Mouse (Mus musculus): ENCODE results near the gene Mrps23. TPM values are rescaled to one million over a fixed set of nuclear protein-coding genes. Genes with fewer than 3 reads are reported as not detected.

Gene Mrps23
- polyA plus RNA-seq, 1 experiment: 9.9 TPM

GRCm38 (mm10) chr11:88161651-88162362 is 42.4 kb upstream of the Mrps23 start:
- H3K27me3 ChIP-seq (ENCODE audit: control insufficient read depth): peaks cover 38% of the 10 kb centered on the region
- TF ChIP-seq GATA1 (IDR thresholded peaks at IDR 0.05; ENCODE audit: low read length): no peak
- TF ChIP-seq TAL1 (IDR thresholded peaks at IDR 0.05; ENCODE audit: low read length): no peak
- H3K4me3 ChIP-seq (replicated peaks): peak overlapping the region; percentile 38
- no peaks in the 10 kb centered on the region for H3K36me3 ChIP-seq (ENCODE audit: control insufficient read depth)
- H3K4me1 ChIP-seq (ENCODE audit: control insufficient read depth): peaks cover 7% of the 10 kb centered on the region
- H3K9me3 ChIP-seq (ENCODE audit: control insufficient read depth, low read length): no peaks in the 10 kb centered on the region

- Histone ChIP-seq H3K27me3 (ENCODE audit: control insufficient read depth) (peaks cover 38% of the 10 kb centered on the region), H3K36me3 (ENCODE audit: control insufficient read depth) (no peaks in the 10 kb centered on the region), H3K4me1 (ENCODE audit: control insufficient read depth) (peaks cover 7% of the 10 kb centered on the region), H3K4me3 (replicated peaks) (no peak overlapping the region), H3K9me3 (ENCODE audit: control insufficient read depth, low read length) (no peaks in the 10 kb centered on the region)
- no peak for TF ChIP-seq TAL1 (IDR thresholded peaks at IDR 0.05; ENCODE audit: low read length)
- TF ChIP-seq GATA1 (IDR thresholded peaks at IDR 0.05; ENCODE audit: low read length): no peak
Observed at GRCm38 (mm10) chr11:88162740-88163139, 41.4 kb upstream of the Mrps23 start.

- H3K36me3 ChIP-seq (ENCODE audit: control insufficient read depth): no peaks in the 10 kb centered on the region
- no peak overlapping the region for H3K4me3 ChIP-seq (replicated peaks)
- peaks cover 7% of the 10 kb centered on the region for H3K4me1 ChIP-seq (ENCODE audit: control insufficient read depth)
- peaks cover 46% of the 10 kb centered on the region for H3K27me3 ChIP-seq (ENCODE audit: control insufficient read depth)
- no peaks in the 10 kb centered on the region for H3K9me3 ChIP-seq (ENCODE audit: control insufficient read depth, low read length)
- TF ChIP-seq TAL1 (IDR thresholded peaks at IDR 0.05; ENCODE audit: low read length) (no peak), GATA1 (IDR thresholded peaks at IDR 0.05; ENCODE audit: low read length) (no peak)
Observed at GRCm38 (mm10) chr11:88164213-88164723, 39.9 kb upstream of the Mrps23 start.

- H3K36me3 ChIP-seq (ENCODE audit: control insufficient read depth): no peaks in the 10 kb centered on the region
- TF ChIP-seq TAL1 (IDR thresholded peaks at IDR 0.05; ENCODE audit: low read length) (no peak), GATA1 (IDR thresholded peaks at IDR 0.05; ENCODE audit: low read length) (no peak)
Observed at GRCm38 (mm10) chr11:88164801-88165377, 39.3 kb upstream of the Mrps23 start.

GRCm38 (mm10) chr11:88165683-88166364 is 38.4 kb upstream of the Mrps23 start:
- Histone ChIP-seq H3K4me1 (ENCODE audit: control insufficient read depth) (peaks cover 7% of the 10 kb centered on the region), H3K4me3 (replicated peaks) (no peak overlapping the region), H3K36me3 (ENCODE audit: control insufficient read depth) (no peaks in the 10 kb centered on the region), H3K9me3 (ENCODE audit: control insufficient read depth, low read length) (no peaks in the 10 kb centered on the region), H3K27me3 (ENCODE audit: control insufficient read depth) (peaks cover 51% of the 10 kb centered on the region)
- TF ChIP-seq GATA1 (IDR thresholded peaks at IDR 0.05; ENCODE audit: low read length) (no peak), TAL1 (IDR thresholded peaks at IDR 0.05; ENCODE audit: low read length) (no peak)

More at GRCm38 (mm10) chr11:88164801-88165377, 39.3 kb upstream of the Mrps23 start:
- peaks cover 48% of the 10 kb centered on the region for H3K27me3 ChIP-seq (ENCODE audit: control insufficient read depth)
- H3K4me1 ChIP-seq (ENCODE audit: control insufficient read depth): peaks cover 7% of the 10 kb centered on the region
- H3K4me3 ChIP-seq (replicated peaks): no peak overlapping the region
- H3K9me3 ChIP-seq (ENCODE audit: control insufficient read depth, low read length): no peaks in the 10 kb centered on the region

GRCm38 (mm10) chr11:88166471-88166870 is 37.7 kb upstream of the Mrps23 start:
- no peak overlapping the region for H3K4me3 ChIP-seq (replicated peaks)
- no peaks in the 10 kb centered on the region for H3K36me3 ChIP-seq (ENCODE audit: control insufficient read depth)
- no peaks in the 10 kb centered on the region for H3K9me3 ChIP-seq (ENCODE audit: control insufficient read depth, low read length)
- H3K4me1 ChIP-seq (ENCODE audit: control insufficient read depth): peaks cover 4% of the 10 kb centered on the region
- H3K27me3 ChIP-seq (ENCODE audit: control insufficient read depth): peaks cover 53% of the 10 kb centered on the region
- TF ChIP-seq TAL1 (IDR thresholded peaks at IDR 0.05; ENCODE audit: low read length): no peak
- TF ChIP-seq GATA1 (IDR thresholded peaks at IDR 0.05; ENCODE audit: low read length): no peak

- H3K27me3 ChIP-seq (ENCODE audit: control insufficient read depth): peaks cover 50% of the 10 kb centered on the region
- H3K9me3 ChIP-seq (ENCODE audit: control insufficient read depth, low read length): no peaks in the 10 kb centered on the region
- H3K4me1 ChIP-seq (ENCODE audit: control insufficient read depth): no peaks in the 10 kb centered on the region
- TF ChIP-seq GATA1 (IDR thresholded peaks at IDR 0.05; ENCODE audit: low read length): no peak
- no peak for TF ChIP-seq TAL1 (IDR thresholded peaks at IDR 0.05; ENCODE audit: low read length)
- no peak overlapping the region for H3K4me3 ChIP-seq (replicated peaks)
- H3K36me3 ChIP-seq (ENCODE audit: control insufficient read depth): no peaks in the 10 kb centered on the region
Observed at GRCm38 (mm10) chr11:88168611-88169010, 35.6 kb upstream of the Mrps23 start.

GRCm38 (mm10) chr11:88169531-88170040 is 34.6 kb upstream of the Mrps23 start:
- Histone ChIP-seq H3K36me3 (ENCODE audit: control insufficient read depth) (no peaks in the 10 kb centered on the region), H3K9me3 (ENCODE audit: control insufficient read depth, low read length) (no peaks in the 10 kb centered on the region), H3K4me3 (replicated peaks) (no peak overlapping the region)

GRCm38 (mm10) chr11:88170606-88171005 is 33.6 kb upstream of the Mrps23 start:
- H3K9me3 ChIP-seq (ENCODE audit: control insufficient read depth, low read length): no peaks in the 10 kb centered on the region
- no peak for TF ChIP-seq TAL1 (IDR thresholded peaks at IDR 0.05; ENCODE audit: low read length)
- no peak for TF ChIP-seq GATA1 (IDR thresholded peaks at IDR 0.05; ENCODE audit: low read length)
- H3K36me3 ChIP-seq (ENCODE audit: control insufficient read depth): no peaks in the 10 kb centered on the region

More at GRCm38 (mm10) chr11:88169531-88170040, 34.6 kb upstream of the Mrps23 start:
- TF ChIP-seq GATA1 (IDR thresholded peaks at IDR 0.05; ENCODE audit: low read length) (no peak), TAL1 (IDR thresholded peaks at IDR 0.05; ENCODE audit: low read length) (no peak)
- H3K27me3 ChIP-seq (ENCODE audit: control insufficient read depth): peaks cover 48% of the 10 kb centered on the region
- no peaks in the 10 kb centered on the region for H3K4me1 ChIP-seq (ENCODE audit: control insufficient read depth)

More at GRCm38 (mm10) chr11:88170606-88171005, 33.6 kb upstream of the Mrps23 start:
- peaks cover 45% of the 10 kb centered on the region for H3K27me3 ChIP-seq (ENCODE audit: control insufficient read depth)
- H3K4me1 ChIP-seq (ENCODE audit: control insufficient read depth): no peaks in the 10 kb centered on the region
- no peak overlapping the region for H3K4me3 ChIP-seq (replicated peaks)
